Mouse (Mus musculus) mouse embryonic stem cell (cell line): ENCODE results near the gene Gm43552.
"Not testable (repeated sequence)": the region's sequence is repeated elsewhere in the genome, so short reads cannot be mapped to it uniquely, and the experiment has no call there.

Experiments
- in situ Hi-C, 2 experiments: fragments of 300-500 bp; cut with MboI; formaldehyde crosslinking; loops; 1 replicate in 1 of 2; 3 replicates in 1 of 2; pipeline ENCODE4 v1.14.3; 2019 to 2020; ENCODE audit warnings: low sequenced_read_pairs in 2 of 2, low pct_unique_long_range_greater_than_20kb in 1 of 2, mixed read lengths in 1 of 2; ENCODE audit not compliant: unreplicated experiment in 1 of 2

Gene Gm43552

DNA sequence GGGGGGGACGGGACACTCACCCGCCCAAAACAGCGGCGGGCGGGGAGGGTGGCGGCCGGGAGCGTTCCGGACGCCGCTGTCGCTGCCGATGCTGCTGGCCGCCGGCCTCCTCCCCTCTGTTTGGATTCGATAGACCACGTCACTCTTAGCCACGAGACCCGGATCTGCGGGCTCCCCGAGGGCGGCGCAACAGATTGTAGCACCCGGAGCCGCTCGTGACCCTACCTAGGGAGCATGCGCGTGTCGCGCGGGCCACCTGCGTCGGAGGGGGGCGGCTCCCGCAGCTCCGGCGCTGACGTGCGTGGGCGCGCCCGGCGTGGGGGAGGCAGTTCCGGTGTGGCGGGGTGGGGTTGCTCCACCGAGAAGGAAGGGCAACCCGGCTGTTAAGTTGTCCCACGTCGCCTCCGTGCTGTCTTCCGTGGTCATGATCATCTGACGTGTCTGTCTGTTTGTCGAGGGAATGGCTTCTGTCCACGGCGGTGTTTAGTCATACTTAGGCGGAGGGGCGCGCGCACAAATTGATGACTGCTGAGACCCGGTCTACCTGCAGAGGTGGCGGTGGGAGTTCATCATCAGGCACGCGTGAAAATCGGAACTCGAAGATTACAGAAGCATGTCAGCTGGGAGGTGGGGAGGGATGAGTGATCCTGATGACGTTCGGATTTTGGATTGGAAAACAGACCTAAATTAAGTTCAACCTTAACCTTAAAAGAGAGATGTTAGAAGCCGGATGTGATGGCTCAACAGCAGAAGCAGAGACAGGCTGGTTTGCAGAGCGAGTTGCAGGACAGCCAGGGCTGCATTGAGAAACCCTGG is at the start of gene Gm43552:
TSS of gene Gm43552 (minus strand) at position 118 of the 816 bp plus-strand sequence.
- in situ Hi-C loops = no loop called here

DNA sequence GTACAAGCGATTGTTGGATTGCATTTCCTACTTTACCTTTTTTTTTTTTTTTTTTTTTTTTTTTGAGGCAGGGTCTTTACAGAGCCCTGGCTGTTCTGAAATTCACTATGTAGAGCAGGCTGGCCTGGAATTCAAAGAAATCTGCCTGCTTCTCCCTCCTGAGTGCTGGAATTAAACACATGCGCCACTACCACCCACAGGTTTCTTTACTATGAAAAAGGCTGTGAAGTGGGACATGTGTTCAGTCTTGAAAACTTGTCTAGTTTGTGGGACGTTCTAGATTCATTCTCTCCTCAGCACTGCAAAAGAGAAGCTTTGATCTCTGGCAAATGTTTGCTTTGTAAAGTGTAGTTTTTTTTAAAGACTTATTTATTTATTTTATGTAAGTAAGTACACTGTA is 49.3 kb upstream of the Gm43552 start:
- in situ Hi-C loops = no loop called here

DNA sequence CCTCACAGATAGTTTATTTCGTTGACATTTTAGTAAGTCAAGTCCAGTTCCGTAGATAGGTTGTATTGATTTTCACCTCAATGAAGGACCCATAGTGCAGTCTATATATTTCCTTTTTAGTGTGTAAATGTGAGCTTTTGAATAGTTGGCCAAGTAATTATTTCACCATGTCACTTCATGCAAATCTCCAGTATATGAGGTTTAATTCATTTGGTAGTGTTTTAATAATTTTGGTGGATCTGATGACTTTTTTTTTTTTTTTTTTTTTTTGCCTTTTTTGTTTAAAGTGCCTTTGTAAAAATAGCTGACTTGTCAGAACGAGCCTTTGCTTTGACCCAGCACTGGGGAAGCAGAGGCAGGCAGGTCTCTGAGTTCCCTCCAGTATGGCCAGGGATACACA is 47.2 kb upstream of the Gm43552 start:
- in situ Hi-C loops = no loop called here

DNA sequence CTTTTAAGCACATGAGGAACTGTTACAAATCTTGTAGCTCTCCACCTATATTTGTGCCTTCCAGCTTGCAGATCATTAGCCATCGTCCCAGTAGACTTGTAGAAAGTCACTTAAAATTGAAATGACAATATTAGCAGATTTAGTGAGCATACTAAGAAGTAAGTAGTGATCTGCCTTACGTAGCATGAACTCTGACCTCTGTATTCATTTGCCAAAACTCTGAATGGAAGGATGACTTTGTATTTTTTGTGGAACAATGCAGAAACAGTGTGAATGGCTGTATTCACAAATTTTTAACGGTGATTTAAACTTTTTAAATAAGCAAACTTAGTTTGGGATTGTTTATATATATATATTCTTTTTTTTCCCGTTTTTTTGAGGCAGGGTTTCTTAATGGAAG is 46.2 kb upstream of the Gm43552 start:
- in situ Hi-C loops = no loop called here

DNA sequence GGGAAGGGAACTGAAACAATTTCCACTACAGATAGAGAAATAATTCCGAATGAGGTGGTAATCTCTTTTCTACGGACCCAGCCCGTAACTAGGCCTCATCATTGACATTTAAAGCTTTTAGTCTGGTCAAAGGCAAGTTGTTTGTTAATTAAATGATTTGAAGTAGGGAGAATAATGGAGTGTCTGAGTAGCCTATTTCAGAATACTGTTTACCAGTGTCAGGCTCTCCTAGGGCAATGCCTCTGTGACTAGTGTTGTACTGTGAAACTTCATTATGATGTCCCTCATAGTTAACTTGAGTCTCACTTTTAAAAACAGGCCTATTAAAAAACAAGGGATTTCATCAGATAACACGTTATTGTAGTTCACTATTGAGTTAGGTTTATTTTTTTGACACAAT is 45.5 kb upstream of the Gm43552 start:
- in situ Hi-C loops = no loop called here

DNA sequence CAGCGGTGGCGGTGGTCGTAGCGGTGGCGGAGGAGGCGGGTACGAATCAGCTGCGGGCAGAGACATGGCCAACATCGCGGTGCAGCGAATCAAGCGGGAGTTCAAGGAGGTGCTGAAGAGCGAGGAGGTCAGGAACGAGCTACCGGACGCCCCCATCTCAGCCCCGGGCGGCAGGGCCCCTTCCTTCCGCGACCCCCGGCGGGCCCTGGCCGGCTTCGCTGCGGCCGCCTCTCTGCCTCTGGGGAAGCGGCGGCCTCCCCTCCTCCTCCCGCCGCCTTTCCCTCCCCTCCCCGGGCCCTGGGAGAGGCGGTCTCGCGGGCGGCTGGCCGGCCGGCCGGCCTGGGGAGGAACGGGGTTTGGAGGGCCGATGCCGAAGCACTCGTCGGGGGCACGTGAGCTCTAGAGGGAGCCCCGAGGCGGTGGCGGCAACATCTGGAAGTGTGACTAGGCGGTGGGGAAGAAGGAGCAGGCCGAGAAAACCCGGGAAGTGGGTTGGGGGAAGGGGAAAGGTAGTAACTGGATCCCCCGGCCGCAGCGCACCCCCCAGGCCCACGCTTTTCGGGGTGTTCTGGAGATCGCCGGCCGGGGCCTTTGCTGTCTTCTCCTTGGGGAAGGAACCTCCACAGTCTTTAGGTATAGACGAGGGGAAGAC is 44.9 kb upstream of the Gm43552 start:
- in situ Hi-C loops = no loop called here

DNA sequence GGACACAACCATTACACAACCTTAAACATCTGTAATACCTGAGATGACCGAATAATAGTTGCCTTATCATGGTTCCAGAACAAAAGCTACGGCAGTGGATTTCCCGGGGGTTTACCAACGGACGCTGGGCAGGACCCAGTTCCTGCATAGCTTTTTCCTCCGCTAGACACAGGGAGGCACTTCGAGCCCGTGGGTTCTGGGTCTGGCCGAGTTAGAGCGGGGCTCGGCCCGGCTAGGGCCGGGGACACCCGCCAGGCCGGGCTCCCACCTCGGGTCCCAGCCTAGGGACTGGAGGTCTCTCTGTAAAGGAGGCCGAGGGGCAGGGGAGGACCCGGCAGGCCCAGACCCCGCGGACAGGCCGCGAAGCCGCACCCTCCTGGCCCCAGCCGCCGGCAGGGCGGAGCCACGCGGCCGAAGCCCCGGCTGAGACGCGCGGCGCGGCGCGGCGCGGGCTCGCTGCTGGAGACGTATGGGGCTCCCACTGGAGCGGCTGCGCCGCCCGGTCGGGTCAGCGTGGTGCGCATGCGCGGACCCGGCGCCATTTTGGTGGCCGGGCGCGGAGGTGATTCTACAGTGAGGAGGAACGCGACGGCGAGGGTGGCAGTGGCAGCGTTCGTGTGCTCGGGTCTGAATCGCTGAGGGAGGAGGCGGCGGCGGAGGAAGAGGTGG is 44.3 kb upstream of the Gm43552 start, which contains the start of the genes Smim14 and Ube2k:
TSS of gene Smim14 (minus strand) at position 434 of the 669 bp plus-strand sequence.
TSS of gene Ube2k (plus strand) at position 483 of the 669 bp plus-strand sequence.
- in situ Hi-C loops = no loop called here

DNA sequence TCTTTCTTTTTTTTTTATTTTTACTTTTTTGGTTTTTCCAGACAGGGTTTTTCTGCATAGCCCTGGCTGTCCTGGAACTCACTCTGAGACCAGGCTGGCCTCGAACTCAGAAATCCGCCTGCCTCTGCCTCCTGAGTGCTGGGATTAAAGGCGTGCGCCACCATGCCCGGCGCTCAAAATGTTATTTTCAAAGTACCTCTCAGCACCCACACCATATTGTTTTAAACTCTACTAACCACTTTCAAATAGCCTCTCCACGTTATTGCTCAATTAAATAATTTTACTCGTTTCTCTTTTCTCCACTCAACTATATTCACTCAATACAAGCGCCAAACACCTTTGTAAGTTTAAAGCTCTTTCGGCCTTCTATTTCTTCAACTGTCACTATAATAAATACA is 43.4 kb upstream of the Gm43552 start:
- in situ Hi-C loops = not testable (repeated sequence)

DNA sequence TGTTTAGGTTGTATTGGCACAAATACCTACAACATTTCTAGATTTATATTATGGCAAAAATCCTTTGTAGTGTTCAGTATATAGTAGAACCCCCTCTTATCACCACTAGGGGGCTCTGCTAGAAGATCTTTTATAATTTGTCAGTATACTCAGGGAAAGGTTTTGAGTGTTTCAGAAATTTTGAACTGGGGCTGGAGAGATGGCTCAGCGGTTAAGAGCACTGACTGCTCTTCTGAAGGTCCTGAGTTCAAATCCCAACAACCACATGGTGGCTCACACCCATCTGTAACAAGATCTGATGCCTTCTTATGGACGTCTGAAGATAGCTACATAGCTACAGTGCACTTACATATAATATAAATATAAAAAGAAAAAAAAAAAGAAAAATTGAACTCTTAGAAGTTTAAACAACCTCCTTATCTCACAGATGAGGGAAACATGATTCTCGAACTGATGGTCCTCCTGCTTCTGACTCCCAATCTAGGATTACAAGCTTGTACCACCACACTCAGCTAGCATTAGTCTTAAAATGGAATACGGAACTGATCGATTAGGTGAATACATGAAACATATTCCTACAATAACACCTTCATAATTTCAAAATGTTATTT is 42.9 kb upstream of the Gm43552 start:
- in situ Hi-C loops = no loop called here

DNA sequence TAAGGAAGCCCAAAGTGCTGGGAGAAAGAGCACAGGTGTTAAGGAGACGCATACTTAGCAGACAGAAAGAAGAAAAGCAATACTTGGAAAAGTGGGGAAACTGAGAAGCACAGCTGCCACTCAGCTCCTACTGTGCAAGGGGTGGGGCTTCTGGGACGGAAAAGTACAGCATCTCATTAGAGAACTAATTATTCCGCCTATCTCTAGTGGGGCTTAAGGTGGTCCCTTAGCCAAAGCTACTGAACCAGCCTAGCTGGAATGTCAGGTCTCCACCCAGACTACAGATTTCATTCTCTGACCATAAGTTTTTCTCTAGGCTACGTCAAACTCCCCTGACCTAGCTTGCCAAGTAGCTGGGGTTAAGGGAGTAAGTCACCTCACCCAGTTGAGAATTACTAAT is 41.9 kb upstream of the Gm43552 start:
- in situ Hi-C loops = no loop called here

DNA sequence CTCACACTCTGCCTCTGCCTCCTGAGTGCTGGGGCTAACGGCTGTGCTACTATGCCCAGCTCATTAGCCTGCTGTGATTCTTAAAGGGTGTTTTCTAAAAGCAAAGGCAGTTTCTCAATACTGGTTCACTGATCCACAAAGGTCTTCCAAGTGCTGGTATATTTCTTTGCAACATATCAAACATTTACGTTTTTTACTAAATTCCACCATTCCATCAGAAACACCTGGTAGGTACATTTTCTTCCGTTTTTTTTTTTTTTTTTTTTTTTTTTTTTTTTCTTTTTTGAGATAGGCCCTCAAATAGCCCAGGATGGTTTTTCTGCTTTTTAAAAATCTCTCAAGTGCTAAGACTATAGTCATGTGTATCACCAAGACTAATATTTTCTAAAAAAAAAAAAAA is 38.6 kb upstream of the Gm43552 start:
- in situ Hi-C loops = no loop called here

DNA sequence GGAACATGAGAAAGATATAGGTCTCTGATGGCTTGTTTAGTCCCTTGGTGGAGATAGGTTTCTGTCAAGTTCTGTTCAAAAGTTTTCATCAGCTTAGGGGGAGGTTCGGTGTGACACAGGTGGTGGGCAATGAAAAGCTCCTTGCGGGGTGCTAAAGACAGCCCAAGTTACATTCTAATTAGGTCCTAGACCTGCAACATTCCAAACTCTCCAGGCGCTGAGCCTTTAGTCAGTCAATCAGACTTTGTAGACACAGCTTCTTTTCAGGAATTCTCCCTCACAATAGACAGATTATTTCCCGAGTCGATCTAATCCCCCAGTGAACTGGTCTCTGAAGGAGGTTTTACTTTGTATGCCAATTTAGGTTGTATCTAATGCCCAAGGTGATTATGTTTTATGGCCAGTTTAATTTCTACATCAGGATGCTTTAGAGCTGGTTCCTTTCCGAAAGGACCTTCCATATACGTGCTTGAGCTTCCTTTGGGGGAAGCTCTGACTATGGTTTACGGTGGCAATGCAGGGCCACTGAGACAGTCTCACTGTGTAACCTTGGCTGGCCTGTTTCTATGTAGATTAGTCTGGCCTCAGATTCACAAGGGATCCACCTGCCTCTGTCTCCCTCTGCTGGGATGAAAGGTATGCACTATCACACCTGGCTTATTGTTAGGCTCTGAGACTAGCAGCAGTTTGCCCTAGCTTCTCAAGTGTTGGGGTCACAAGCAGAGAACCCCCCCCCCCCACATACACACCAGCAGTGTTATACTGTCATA is 33.2 kb upstream of the Gm43552 start:
- in situ Hi-C loops = no loop called here

DNA sequence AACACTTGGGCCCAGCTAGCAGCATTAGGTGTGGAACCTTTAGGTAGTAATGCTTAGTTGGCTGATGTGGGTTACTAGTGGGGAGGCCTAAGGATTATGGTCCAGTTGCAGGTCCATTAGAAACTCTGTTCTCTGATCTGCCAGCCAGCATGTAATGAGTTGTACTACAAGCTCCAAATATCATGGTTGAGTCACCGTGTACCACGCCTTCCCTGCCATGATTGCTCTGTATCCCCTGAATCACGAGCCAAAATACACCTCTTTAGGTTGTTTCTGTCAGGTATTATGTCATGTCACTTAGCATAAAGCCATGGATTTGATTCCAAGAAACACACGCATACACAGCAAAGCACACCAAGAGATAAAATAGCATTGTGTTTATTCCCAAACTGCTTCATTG is 32.2 kb upstream of the Gm43552 start:
- in situ Hi-C loops = no loop called here

DNA sequence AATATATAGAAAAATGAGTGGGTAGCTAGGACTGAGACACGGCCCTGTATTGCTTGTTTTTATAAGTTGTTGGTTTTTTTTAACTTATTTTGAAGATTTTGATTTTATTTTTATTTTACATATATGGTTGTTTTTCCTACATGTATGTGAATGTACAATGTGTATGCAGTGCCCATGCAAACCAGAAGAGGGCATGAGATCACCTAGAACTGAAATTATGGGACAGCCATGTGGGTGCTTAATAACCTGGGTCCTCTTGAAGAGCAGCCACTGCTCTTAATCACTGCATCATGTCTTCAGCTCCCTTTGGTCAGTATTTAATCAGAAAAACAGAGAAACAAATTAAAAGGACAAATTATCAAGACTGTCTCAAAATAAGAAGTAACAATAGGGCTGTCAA is 29.2 kb upstream of the Gm43552 start:
- in situ Hi-C loops = no loop called here

DNA sequence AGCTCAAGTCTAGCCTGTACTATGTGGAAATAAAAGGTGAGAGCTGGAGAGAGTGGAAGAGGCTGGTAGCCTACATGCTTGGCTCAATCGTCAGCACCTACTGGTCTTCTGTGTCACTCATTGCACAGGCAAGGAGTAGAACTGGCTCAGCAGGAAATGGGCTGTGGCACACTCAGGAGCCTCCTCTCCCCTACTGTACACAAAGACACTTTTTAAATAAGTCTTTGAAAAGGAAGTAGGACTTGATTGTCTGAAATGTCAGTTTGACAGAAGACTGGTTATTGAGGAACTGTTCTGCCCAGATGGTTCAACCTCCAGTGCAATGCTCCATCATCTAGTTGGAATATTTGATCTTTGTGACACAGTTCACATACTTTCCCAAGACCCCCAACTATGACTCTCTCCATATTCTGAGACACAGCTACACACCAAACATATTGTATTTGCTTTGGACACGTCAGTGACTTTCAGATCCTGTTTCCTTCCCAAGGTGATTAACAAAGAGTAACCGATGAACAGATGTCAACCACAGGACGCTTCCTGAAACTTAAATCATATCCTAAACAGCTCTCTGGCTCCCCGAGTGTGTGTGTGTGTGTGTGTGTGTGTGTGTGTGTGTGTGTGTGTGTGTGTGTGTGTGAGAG is 22.1 kb upstream of the Gm43552 start:
- in situ Hi-C loops = no loop called here

DNA sequence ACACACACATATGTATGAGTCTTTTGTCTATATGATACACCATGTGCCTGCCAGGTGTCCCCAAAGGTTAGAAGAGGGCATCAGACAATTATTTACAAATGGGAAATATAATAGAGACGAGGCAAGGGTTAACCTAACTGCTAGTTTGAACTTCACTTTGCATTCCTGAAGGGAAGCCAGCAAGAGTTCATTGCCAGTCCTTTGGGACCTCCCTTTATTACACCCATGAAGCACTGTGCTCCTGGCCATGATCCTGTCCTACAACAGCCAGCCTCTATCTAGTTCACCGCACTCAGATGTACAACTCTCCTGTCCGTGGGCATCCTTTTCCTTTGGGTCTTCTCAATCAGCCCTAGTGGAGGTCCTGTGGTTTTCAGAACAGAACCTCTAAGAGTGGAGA is 20.9 kb upstream of the Gm43552 start:
- in situ Hi-C loops = no loop called here

DNA sequence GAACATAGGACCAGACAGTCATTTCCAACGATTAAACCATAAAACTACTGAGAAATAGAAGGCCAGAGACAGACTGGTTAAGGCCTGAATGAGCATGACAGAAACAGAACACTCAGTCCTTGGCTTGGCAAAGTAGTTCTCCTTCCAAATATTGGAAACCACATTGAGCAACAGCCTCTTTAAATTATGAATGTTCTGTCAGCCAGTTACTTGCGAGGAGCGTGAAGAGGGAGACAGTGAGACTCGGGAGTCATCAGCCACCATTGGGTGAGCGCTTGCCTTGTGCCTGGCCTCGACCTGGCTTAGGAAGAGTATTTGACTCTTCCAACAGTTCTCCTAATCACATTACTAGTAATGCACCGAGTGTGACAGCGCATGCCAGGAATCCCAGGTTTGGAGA is 15.8 kb upstream of the Gm43552 start:
- in situ Hi-C loops = no loop called here

DNA sequence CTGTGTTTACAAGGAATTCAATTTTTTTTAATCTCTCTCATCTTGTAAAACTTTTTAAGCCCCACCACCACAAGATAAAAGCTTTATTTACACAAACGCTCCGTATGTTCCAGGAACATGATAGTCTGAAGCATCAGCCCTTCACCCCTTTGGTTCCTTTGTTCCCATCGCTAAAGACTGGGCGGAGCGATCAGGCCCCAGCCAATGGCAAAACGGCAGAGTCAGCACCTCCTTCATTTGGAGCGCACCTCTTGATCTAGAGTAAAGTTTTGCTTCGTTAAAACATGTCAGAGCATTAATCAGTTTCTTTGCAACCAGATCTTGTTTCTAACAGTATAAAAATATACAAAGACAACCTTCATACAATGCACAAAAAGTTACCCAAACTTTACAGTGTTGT is 13.2 kb upstream of the Gm43552 start:
- in situ Hi-C loops = no loop called here
